Mouse (Mus musculus) liver, adult 2 months (tissue): Measurements from ENCODE around the gene Ankrd34a. TPM values are rescaled to one million over a fixed set of nuclear protein-coding genes. Genes with fewer than 3 reads are reported as not detected.

Experiments
- DNase-seq: peaks from one replicate; pipeline ENCODE4 v3.0.0-alpha.2; 2011; ENCODE audit warnings: low read depth, low spot score; ENCODE audit errors: extremely low read depth
- H3K27ac ChIP-seq: fragments of 200-500 bp; replicated peaks from 2 replicates; pipeline ENCODE4 v1.5.1; 2012; ENCODE audit warnings: low read depth, mild to moderate bottlenecking, control low read depth, inconsistent platforms, low read length; ENCODE audit not compliant: insufficient read depth
- H3K27me3 ChIP-seq: fragments of 200-500 bp; 2 replicates; pipeline ENCODE4 v1.6.1; 2012; ENCODE audit warnings: mild to moderate bottlenecking, moderate library complexity, low read length, inconsistent platforms; ENCODE audit not compliant: control insufficient read depth, insufficient read depth
- H3K36me3 ChIP-seq: fragments of 200-500 bp; 2 replicates; pipeline ENCODE4 v1.6.1; 2012; ENCODE audit warnings: low read length, inconsistent platforms; ENCODE audit not compliant: control insufficient read depth, insufficient read depth
- H3K4me1 ChIP-seq: fragments of 200-500 bp; 2 replicates; pipeline ENCODE4 v1.6.1; 2011; ENCODE audit warnings: low read length; ENCODE audit not compliant: control insufficient read depth, insufficient read depth
- H3K4me3 ChIP-seq: fragments of 200-500 bp; 2 replicates; pipeline ENCODE4 v1.5.1; 2011; ENCODE audit warnings: low read depth, mild to moderate bottlenecking, control low read depth, low read length, moderate library complexity; ENCODE audit not compliant: insufficient read depth
- H3K79me2 ChIP-seq: fragments of 200-500 bp; 2 replicates; pipeline ENCODE4 v1.6.1; 2012; ENCODE audit warnings: inconsistent platforms, mild to moderate bottlenecking, low read length, moderate library complexity; ENCODE audit not compliant: control insufficient read depth, insufficient read depth
- H3K9ac ChIP-seq: fragments of 200-500 bp; 2 replicates; pipeline ENCODE4 v1.6.1; 2012; ENCODE audit warnings: low read depth, mild to moderate bottlenecking, control low read depth, inconsistent platforms, low read length
- CTCF ChIP-seq: fragments of 200-500 bp; IDR thresholded peaks from 2 replicates; pipeline ENCODE4 v1.5.1; 2011; ENCODE audit warnings: low read depth, low read length, control low read depth
- POLR2A ChIP-seq: fragments of 200-500 bp; IDR thresholded peaks from 2 replicates; pipeline ENCODE4 v1.6.1; 2011; ENCODE audit warnings: low read length, control low read depth; ENCODE audit not compliant: insufficient read depth; ENCODE audit errors: extremely low read depth
- WGBS: fragments of 180-500 bp; shearing (Covaris S2); methylation state at CpG from one replicate; pipeline ENCODE4 v1.1.7; 2018; 5-methylcytosine and 5-hydroxymethylcytosine counted together
- polyA plus RNA-seq: library from polyadenylated mRNA; depleted of rRNA; stranded (reverse); fragments of >200 nt; gene quantifications from 2 replicates; pipeline ENCODE4 v1.2.3, GENCODE M21; 2012
- total RNA-seq: library from RNA; depleted of rRNA; stranded (reverse); fragments of >200 nt; gene quantifications from 2 replicates; pipeline ENCODE4 v1.2.3, GENCODE M21; 2014

Ankrd34a gene
- total and polyA plus RNA-seq, 2 experiments = 0.07 TPM; not detected in 1

DNA sequence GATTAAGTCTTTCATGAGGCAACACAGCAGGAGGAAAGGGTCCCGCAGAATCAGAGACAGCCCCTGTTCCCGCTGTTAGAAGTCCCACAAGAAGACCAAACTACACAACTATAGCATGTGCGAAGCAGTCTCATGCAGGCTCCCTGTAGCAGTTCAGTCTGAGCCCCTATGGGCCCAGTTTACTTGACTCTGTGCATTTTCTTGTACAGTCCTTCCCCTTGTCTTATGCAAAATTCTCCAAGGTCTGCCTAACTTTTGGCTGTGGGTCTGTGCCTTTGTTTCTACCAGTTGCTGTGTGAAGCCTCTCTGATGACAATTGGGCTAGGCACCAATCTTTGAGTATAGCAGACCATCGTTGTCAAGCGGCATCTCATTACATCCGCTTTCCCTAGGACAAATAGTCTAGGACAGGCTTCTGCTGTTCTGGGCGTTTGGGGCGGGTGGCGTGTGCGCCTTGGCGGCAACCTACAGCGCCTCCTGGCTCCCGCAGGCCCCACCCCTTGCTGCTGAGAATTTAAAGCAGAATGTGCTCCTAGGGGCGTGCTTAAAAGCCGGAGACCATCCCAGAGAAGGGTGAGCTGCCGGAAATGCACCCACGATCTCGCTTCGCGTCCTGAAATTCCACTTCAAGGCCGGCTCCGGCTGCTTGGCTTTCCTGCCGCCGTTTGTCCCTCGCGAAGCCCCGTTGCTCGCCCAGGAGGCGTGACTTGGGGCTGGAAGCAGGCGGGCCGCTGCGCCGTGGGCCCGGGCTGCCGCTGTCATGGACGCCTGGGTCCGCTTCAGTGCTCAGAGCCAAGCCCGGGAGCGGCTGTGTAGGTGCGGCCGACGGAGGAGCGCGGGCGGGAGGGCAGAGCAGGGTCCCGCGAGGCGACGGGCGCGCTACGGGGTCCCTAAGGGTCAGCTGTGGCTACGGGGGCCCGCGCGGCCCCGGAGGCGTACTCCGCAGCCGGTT is 38.8 kb downstream of the Ankrd34a start, which contains the start of the genes Pex11b and Gm42957:
TSS of gene Pex11b (plus strand) at position 449 of the 952 bp plus-strand sequence.
TSS of gene Gm42957 (plus strand) at position 547 of the 952 bp plus-strand sequence.
- Histone ChIP-seq H3K79me2 (peaks cover 4% of the 10 kb centered on the region; the same call in 1 of the 2 replicates), H3K36me3 (peaks cover 20% of the 10 kb centered on the region; the same call in 1 of the 2 replicates), H3K27me3 (no peaks in the 10 kb centered on the region), H3K9ac (peak within 1 kb of the TSS; percentile 97), H3K4me3 (peak within 1 kb of the TSS; percentile 96), H3K27ac (peak within 1 kb of the TSS; percentile 92), H3K4me1 (peaks cover 14% of the 10 kb centered on the region)
- DNase-seq = peak; percentile 78
- TF ChIP-seq POLR2A (peak; percentile 68; the same call in 1 of the 2 replicates), CTCF (peak; percentile 45)
- 3% methylated on average over 60 of the region's 60 CpGs for WGBS

DNA sequence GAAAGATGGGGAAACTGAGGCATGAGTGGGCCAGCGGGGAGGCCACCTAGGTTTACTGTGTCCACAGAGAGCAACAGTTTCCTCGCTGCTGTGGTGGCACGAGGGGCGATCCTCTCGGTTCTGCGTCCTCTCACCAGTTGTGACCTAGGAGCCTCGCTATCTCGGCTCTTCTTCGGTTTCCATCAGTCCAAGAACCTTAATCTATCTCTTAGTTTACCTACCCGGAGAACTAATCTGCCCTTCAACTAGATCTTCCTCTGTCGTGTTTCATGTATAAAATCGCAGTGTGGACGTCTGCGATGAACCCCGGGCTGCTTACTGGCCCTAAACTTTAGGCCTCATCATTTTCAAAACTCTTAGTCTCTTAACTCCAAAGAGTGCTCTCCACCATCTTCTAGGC is 39.5 kb downstream of the Ankrd34a start:
- Histone ChIP-seq H3K4me1 (peaks cover 14% of the 10 kb centered on the region), H3K27ac (peak overlapping the region; percentile 50), H3K4me3 (peak overlapping the region; percentile 96), H3K9ac (peak overlapping the region; percentile 97), H3K79me2 (peaks cover 4% of the 10 kb centered on the region; the same call in 1 of the 2 replicates), H3K36me3 (peaks cover 20% of the 10 kb centered on the region; the same call in 1 of the 2 replicates), H3K27me3 (no peaks in the 10 kb centered on the region)
- 6% methylated on average over 15 of the region's 15 CpGs for WGBS
- no peak for DNase-seq
- TF ChIP-seq CTCF = no peak
- no peak for TF ChIP-seq POLR2A

DNA sequence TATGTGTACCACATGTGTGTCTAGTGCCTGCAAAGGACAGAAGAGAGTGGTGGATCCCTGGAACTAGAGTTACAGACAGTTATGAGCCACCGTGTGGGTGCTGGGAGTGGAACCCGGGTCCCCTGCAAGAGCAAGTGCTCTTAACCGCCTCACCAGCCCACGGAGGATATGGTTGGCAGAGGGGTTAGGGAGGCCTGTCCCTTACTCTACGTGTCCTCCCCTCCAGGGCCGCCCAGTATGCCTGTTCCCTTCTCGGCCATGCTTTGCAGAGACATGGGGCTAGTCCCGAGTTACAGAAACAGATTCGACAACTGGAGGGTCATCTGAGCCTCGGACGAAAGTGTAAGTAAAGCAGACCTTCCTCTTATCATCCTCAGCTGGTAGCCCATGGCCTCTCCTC is 40.0 kb downstream of the Ankrd34a start:
- H3K9ac ChIP-seq = peak overlapping the region; percentile 97
- H3K36me3 ChIP-seq = peaks cover 18% of the 10 kb centered on the region; the same call in 1 of the 2 replicates
- 66% methylated on average over 11 of the region's 11 CpGs for WGBS

DNA sequence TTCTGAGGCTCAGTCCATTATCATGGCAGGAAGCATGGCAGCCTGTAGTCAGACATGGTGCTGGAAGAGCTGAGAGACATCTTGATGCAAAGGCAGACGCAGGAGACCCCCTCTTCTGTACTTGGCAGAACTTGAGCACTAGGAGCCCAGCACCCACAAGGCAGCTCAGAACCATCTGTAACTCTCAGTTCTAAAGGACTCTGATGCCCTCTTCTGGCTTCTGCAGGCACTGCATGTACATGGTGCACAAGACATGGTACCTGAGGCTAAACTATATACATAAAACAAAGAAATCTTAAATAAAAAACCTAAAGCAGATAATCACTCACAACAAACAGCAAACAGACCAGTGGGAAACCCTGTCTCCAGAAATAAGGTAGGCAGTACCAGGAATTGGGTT is 42.8 kb downstream of the Ankrd34a start:
- TF ChIP-seq POLR2A (no peak), CTCF (peak; percentile 69)
- H3K9ac ChIP-seq = no peak overlapping the region
- H3K4me1 ChIP-seq = peaks cover 14% of the 10 kb centered on the region
- WGBS = 92% methylated on average over 1 of the region's 1 CpGs
- peaks cover 15% of the 10 kb centered on the region; the same call in 1 of the 2 replicates for H3K36me3 ChIP-seq
- H3K79me2 ChIP-seq = peaks cover 4% of the 10 kb centered on the region; the same call in 1 of the 2 replicates
- H3K27me3 ChIP-seq = no peaks in the 10 kb centered on the region
- no peak overlapping the region for H3K4me3 ChIP-seq
- DNase-seq = peak; percentile 59
- H3K27ac ChIP-seq = no peak overlapping the region

More for the DNA sequence above, 40.0 kb downstream of the Ankrd34a start:
- TF ChIP-seq POLR2A (no peak), CTCF (no peak)
- peak overlapping the region; percentile 0; the same call in 1 of the 2 replicates for H3K4me3 ChIP-seq
- DNase-seq = no peak
- H3K4me1 ChIP-seq = peaks cover 14% of the 10 kb centered on the region
- no peaks in the 10 kb centered on the region for H3K27me3 ChIP-seq
- H3K27ac ChIP-seq = no peak overlapping the region
- peaks cover 4% of the 10 kb centered on the region; the same call in 1 of the 2 replicates for H3K79me2 ChIP-seq

DNA sequence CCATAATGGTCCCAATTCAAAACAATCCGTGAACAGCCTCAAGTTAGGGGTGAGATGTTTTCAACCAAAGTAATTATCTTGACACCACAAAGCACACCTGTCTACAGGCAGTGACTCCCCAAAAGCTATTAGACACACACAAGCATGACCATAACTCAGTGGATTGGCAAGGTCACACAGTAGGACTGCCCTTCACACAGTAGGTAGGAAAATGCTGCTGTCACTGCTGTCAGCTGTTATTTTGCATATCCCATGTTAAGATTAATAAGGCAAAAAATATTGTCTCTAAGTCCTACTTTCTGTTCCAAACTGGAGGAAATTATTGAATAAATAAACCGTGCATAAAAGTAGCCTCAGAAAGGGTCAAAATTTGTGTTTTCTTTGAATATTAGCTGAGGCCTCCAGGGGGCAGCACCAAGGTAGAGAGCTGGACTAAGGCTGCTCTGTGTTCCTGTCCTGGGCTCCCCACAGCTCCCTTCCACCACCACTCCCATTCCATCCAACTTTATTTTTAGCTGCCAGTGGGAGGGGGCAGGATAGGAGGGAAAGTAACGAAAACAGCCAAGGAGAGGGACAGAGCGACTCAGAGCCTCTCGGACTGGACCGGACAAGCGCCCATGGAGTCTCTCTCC is 48.7 kb downstream of the Ankrd34a start, which contains the start of gene Itga10:
TSS of gene Itga10 (plus strand) at position 567 of the 632 bp plus-strand sequence.
- TF ChIP-seq POLR2A (no peak), CTCF (peak; percentile 61)
- no peak for DNase-seq
- Histone ChIP-seq H3K9ac (no peak within 1 kb of the TSS), H3K36me3 (peaks cover 11% of the 10 kb centered on the region; the same call in 1 of the 2 replicates), H3K27me3 (no peaks in the 10 kb centered on the region), H3K4me3 (no peak within 1 kb of the TSS), H3K27ac (no peak within 1 kb of the TSS; the same call in 1 of the 2 replicates), H3K79me2 (no peaks in the 10 kb centered on the region; the same call in 1 of the 2 replicates), H3K4me1 (peaks cover 16% of the 10 kb centered on the region)
- WGBS = 78% methylated on average over 7 of the region's 7 CpGs
